Mouse (Mus musculus) CH12.LX (cell line): ENCODE data around the gene Camta1.

Experiments used
- CTCF ChIP-seq, 2 experiments: IDR thresholded peaks in 1 of 2; conservative IDR thresholded peaks in 1 of 2; 2 replicates each; pipeline ENCODE4 v1.5.1; 2011 to 2012; ENCODE audit warnings: low read depth in 2 of 2, low read length in 2 of 2, improper control_type of control experiment in 1 of 2, inconsistent platforms in 1 of 2, mild to moderate bottlenecking in 1 of 2, moderate library complexity in 1 of 2
- HCFC1 ChIP-seq: IDR thresholded peaks from 2 replicates; pipeline ENCODE4 v1.6.1; 2012; ENCODE audit warnings: low read depth, mild to moderate bottlenecking, inconsistent platforms, low read length, improper control_type of control experiment
- JUND ChIP-seq: conservative IDR thresholded peaks from 2 replicates; pipeline ENCODE4 v1.6.1; 2011; ENCODE audit warnings: low read depth, low read length, improper control_type of control experiment
- UBTF ChIP-seq: IDR thresholded peaks from 2 replicates; pipeline ENCODE4 v1.6.1; 2012; ENCODE audit warnings: low read depth, mild to moderate bottlenecking, inconsistent platforms, low read length, improper control_type of control experiment, moderate library complexity
- ZMIZ1 ChIP-seq: IDR thresholded peaks from 2 replicates; pipeline ENCODE4 v1.6.1; 2012; ENCODE audit warnings: low read depth, mild to moderate bottlenecking, inconsistent platforms, low read length, improper control_type of control experiment

DNA sequence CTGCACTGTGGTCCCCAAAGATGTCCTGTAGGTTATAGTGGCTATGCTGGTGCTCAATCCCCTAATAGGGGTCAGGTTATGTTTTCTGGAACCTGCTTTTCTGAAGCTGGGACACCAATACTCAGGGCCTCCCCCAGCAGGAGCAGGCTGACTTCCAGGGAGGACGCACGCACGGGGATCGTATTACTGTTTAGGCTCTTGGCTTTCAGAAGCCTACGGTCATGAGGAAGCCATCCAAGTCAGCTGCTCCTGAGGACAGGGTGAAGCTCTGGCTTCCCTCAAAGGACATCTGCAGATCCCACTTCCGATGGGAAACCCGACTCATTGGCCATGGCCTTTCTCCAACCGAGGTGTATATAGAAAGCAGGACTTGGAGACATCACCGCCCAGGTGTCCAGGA, 729.2 kb downstream of the Camta1 start:
- TF ChIP-seq CTCF (conservative IDR thresholded peaks at IDR 0.05 in 1 of 2, IDR thresholded peaks at IDR 0.05 in 1 of 2; ENCODE audit: low read depth in 2 of 2, low read length in 2 of 2) (no peak), ZMIZ1 (no peak), UBTF (no peak), JUND (no peak), HCFC1 (no peak)
